Mouse (Mus musculus) c-Kit-positive CD71-positive TER-119-negative erythroid progenitor cells, embryonic 14.5 days (primary cell): ENCODE results near the gene Lat2.
"Not testable (repeated sequence)": the region's sequence is repeated elsewhere in the genome, so short reads cannot be mapped to it uniquely, and the experiment has no call there.

Experiments used
- DNase-seq: peaks from one replicate; pipeline ENCODE4 v3.0.0-alpha.2; 2013; ENCODE audit warnings: low read depth

Lat2 gene

DNA sequence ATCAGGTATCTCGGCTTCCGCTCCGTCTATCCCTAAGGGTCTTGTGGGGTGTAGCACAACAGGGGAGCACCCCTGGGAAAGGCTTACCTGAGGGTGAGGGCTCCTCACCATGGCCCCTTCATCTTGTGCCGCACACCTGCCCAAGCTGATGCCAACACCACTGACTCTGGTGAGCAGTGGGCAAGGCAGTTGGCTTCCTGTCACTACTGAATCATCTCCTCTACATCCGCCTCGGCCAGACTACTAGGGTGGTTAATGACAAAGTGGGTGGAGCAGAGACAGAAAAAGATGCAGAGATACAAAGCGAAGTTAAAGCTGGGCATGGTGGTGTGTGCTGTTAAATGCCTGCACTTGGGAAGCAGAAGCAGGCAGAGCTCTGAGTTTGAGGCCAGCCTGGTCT lies at the start of gene Lat2:
TSS of gene Lat2 (minus strand) at position 224 of the 400 bp plus-strand sequence.
- no peak for DNase-seq

DNA sequence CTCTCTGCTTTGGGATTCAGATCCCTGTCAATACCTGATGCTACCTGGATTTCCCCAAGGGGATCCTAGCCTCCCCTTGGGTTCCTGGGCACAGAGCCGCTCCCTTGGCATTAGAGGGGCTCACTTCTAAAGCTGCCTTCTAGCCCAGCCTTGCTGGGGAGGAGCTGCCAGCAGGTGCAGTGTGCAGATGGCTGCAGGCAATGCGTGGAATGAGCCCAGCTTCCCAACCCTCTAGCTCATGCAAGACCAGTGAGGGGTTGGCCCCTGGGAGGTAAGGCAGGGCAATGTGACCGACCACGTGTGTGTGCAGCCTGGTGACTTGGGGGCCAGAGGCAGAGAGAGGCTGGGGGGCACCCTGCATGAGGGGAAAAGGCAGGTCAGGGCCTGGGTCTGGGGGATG lies 41.9 kb upstream of the Lat2 start:
- DNase-seq: no peak

GRCm38 (mm10) chr5:134652015-134652414 lies 37.2 kb upstream of the Lat2 start:
- no peak for DNase-seq

GRCm38 (mm10) chr5:134650926-134651325 lies 36.1 kb upstream of the Lat2 start:
- DNase-seq: no peak

- DNase-seq: not testable (repeated sequence)
These were observed 34.2 kb upstream of the Lat2 start for GRCm38 (mm10) chr5:134648976-134649375.

DNA sequence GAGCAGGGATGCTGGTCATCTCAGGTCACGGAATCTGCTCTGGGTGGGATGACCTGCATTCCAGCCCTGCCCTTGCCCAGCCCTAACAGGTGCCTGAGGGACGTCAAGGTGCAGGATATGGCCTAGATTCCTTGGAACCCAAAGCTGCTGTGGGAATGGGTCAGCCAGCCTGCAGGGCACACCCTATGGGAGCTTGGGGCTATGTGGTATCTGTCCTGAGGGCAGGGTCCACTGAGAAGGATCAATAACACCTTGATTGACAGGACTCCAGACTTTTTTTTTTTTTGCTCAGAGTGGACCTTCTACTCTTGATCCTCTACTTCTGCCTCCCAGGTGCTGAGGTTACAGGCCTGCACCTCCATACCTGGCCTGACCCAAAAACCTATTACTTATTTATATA lies 32.6 kb upstream of the Lat2 start:
- DNase-seq: no peak

GRCm38 (mm10) chr5:134646461-134646860 lies 31.6 kb upstream of the Lat2 start:
- no peak for DNase-seq

GRCm38 (mm10) chr5:134644643-134645118 lies 29.9 kb upstream of the Lat2 start:
- no peak for DNase-seq

DNA sequence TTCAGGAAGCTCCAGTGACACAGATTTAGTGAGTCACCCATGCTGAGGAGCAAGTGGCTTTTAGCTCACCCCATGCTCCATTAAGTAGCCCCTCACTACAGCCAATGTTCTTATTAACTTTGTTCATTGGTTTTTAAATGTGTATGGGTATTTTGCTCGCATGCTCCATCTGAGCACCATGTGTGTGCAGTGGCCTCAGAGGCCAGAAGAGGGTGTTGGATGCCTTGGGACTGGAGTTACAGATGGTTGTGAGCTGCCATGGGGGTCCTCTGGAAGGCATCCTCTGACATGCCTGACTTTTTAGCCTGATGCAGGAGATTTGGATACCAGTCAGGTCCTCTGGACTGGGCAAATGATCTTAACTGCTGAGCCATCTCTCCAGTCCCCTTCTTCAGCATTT lies 29.3 kb upstream of the Lat2 start:
- no peak for DNase-seq

GRCm38 (mm10) chr5:134640371-134640770 lies 25.5 kb upstream of the Lat2 start:
- no peak for DNase-seq

GRCm38 (mm10) chr5:134639269-134639682 lies 24.5 kb upstream of the Lat2 start, which contains the start of gene Eif4h:
Gene Eif4h (minus strand): TSS chr5:134639490.
- DNase-seq: peak; percentile 85

GRCm38 (mm10) chr5:134638461-134639268 lies 23.8 kb upstream of the Lat2 start:
- no peak for DNase-seq

- no peak for DNase-seq
These were observed 23.1 kb upstream of the Lat2 start for GRCm38 (mm10) chr5:134637820-134638367.

DNA sequence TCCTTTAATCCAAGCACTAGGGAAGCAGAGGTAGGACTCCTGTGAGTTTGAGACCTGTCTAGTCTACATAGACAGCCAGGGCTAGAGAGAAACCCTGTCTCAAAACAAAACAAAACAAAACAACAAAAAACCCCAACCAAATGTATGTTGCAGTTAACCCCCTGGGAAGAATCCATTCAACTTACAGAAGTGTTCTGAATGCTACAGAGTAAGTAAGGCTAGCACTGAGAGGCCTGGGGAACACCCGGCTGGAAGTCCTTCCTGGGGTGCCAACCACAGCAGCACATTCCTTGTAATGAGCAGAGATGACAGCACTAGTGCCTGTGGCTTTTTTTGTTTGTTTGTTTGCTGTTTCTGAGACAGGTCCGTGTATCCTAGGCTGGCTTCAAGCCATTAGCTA lies 18.0 kb upstream of the Lat2 start:
- DNase-seq: no peak

DNA sequence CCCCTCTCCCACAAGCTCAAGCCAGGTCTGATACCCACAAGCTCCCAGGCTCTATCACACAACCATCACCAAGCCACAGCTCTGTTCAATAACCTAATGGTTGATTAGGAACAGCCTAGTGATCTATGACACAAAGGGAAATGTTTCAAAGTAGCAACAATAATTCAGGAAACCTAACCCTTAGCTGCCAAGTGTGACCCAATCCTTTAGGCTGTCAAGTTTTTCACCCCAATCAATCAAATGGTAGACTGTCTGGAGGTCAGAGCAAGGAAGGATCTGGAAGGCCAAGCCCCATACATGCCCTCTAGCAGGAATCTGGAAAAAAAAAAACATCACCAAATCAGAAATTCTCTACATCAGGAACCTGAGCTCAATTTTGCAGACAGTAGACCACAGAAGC lies 16.0 kb upstream of the Lat2 start:
- DNase-seq: no peak

GRCm38 (mm10) chr5:134629508-134629907 lies 14.7 kb upstream of the Lat2 start:
- no peak for DNase-seq

GRCm38 (mm10) chr5:134622069-134622468 lies 7.2 kb upstream of the Lat2 start:
- DNase-seq: no peak

GRCm38 (mm10) chr5:134621099-134621640 lies 6.3 kb upstream of the Lat2 start:
- DNase-seq: no peak

GRCm38 (mm10) chr5:134620457-134620856 lies 5.6 kb upstream of the Lat2 start:
- no peak for DNase-seq

GRCm38 (mm10) chr5:134617071-134617470 lies 2.2 kb upstream of the Lat2 start:
- DNase-seq: peak; percentile 40

- no peak for DNase-seq
These were observed 955 bp upstream of the Lat2 start for GRCm38 (mm10) chr5:134615780-134616179.

- no peak for DNase-seq
These were observed 555 bp upstream of the Lat2 start for GRCm38 (mm10) chr5:134615380-134615779.

DNA sequence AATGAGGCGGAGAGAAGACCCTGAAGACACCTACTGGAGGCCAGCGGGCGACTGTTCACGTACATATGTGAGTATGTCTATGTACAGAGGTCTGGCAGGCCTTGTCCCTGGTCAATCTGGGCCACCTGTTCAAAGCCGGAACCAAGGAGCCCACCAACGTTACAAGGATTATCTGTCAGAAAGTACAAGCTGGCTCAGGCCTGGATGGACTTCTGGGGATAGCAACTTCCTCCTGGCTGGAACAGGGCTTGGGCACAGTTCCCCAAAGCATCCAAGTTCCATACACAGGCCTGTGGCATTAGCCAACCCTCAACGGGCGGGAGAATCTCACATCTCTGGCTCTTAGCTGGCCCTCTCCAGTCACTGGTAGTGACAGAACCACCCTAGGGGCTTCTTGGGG lies 529 bp downstream of the Lat2 start:
- no peak for DNase-seq
